Mouse (Mus musculus) thymus, postnatal 10 days (tissue): Measurements from ENCODE around the gene Gm20931.
"Not testable (repeated sequence)": the region's sequence is repeated elsewhere in the genome, so short reads cannot be mapped to it uniquely, and the experiment has no call there.

ENCODE experiments used
- DNase-seq, 2 experiments: peaks; one replicate each; pipeline ENCODE4 v3.0.0; 2021; ENCODE audit warnings: low spot score in 2 of 2

Gm20931 gene

GRCm38 (mm10) chrY:55213420-55213819 is at the start of gene Gm20931:
Gene Gm20931 (plus strand): TSS chrY:55213720.
- not testable (repeated sequence) for DNase-seq
